Mouse (Mus musculus) liver, embryonic 13.5 days (tissue): ENCODE results near the gene Neurod1. TPM values are rescaled to one million over a fixed set of nuclear protein-coding genes. Genes with fewer than 3 reads are reported as not detected.
A peak's percentile ranks its signal among the peaks of the same experiment; 100 is the strongest.

Experiments used
- ATAC-seq: fragments of 200-750 bp; cut with Nextera tagmentation; 2 replicates; pipeline ENCODE4 v1.8.0; 2017; ENCODE audit warnings: low read depth, mild to moderate bottlenecking, moderate number of reproducible peaks, moderate library complexity
- DNase-seq: peaks from one replicate; pipeline ENCODE4 v3.0.0; 2022
- H3K27ac ChIP-seq: fragments of 300-500 bp; sonication (generic); 2 replicates; pipeline ENCODE4 v1.5.1; 2015; ENCODE audit warnings: moderate library complexity, mild to moderate bottlenecking, inconsistent platforms
- H3K27me3 ChIP-seq: fragments of 300-500 bp; sonication (generic); 2 replicates; pipeline ENCODE4 v1.6.1; 2015; ENCODE audit warnings: mild to moderate bottlenecking, inconsistent platforms
- H3K36me3 ChIP-seq: fragments of 300-500 bp; sonication (generic); 2 replicates; pipeline ENCODE4 v1.6.1; 2015; ENCODE audit warnings: mild to moderate bottlenecking, inconsistent platforms
- H3K4me1 ChIP-seq: fragments of 300-500 bp; sonication (generic); replicated peaks from 2 replicates; pipeline ENCODE4 v1.6.1; 2015; ENCODE audit warnings: inconsistent platforms
- H3K4me2 ChIP-seq: fragments of 300-500 bp; sonication (generic); 2 replicates; pipeline ENCODE4 v1.6.1; 2015; ENCODE audit warnings: inconsistent platforms, mild to moderate bottlenecking, moderate library complexity
- H3K4me3 ChIP-seq: fragments of 300-500 bp; sonication (generic); replicated peaks from 2 replicates; pipeline ENCODE4 v1.5.1; 2015; ENCODE audit warnings: mild to moderate bottlenecking, inconsistent platforms
- H3K9ac ChIP-seq: fragments of 300-500 bp; sonication (generic); 2 replicates; pipeline ENCODE4 v1.6.1; 2015; ENCODE audit warnings: mild to moderate bottlenecking, inconsistent platforms
- H3K9me3 ChIP-seq: fragments of 300-500 bp; sonication (generic); replicated peaks from 2 replicates; pipeline ENCODE4 v1.6.1; 2016; ENCODE audit warnings: inconsistent platforms
- WGBS: fragments of 180-500 bp; shearing (Covaris S2); methylation state at CpG from one replicate; pipeline ENCODE4 v1.1.7; 2015; ENCODE audit not compliant: insufficient replicate concordance; 5-methylcytosine and 5-hydroxymethylcytosine counted together
- polyA plus RNA-seq: library from polyadenylated mRNA; unstranded; fragments of >200 nt; fragmentation: Nextera tagmentation; extraction: Ambion mirVana; gene quantifications from 2 replicates; pipeline ENCODE4 v1.2.1, GENCODE M21; 2015

Gene Neurod1
- polyA plus RNA-seq, 1 experiment from 2014 or later = not detected

DNA sequence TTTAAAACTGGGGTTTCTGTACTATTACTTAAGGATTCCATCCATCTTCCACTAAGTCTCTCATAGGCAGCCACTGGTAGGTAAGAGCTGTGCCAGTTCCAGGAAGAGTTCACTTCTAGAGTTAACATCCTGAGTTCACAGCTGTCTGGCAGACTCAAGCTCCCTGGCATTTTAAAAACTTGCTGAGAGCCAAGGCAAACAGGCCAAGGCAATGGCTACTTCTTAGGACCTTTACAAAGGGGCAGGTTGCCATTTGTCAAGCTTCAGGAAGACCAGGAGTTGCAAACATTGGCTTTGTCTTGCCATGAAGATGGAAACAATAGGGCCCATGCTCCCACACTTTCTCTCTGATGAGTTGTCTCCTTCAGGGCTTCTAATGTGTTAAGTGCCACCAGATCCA is 26.5 kb downstream of the Neurod1 start:
- peaks cover 21% of the 10 kb centered on the region for H3K27me3 ChIP-seq
- H3K4me2 ChIP-seq = no peak overlapping the region
- no peak overlapping the region for H3K9ac ChIP-seq
- no peaks in the 10 kb centered on the region for H3K9me3 ChIP-seq
- H3K4me1 ChIP-seq = 0 out of 2 replicates have a peak, but pooled peaks cover 4% of the 10 kb centered on the region
- no peak overlapping the region for H3K27ac ChIP-seq
- ATAC-seq (no peak), DNase-seq (no peak)
- no peak overlapping the region for H3K4me3 ChIP-seq
- no peaks in the 10 kb centered on the region for H3K36me3 ChIP-seq

DNA sequence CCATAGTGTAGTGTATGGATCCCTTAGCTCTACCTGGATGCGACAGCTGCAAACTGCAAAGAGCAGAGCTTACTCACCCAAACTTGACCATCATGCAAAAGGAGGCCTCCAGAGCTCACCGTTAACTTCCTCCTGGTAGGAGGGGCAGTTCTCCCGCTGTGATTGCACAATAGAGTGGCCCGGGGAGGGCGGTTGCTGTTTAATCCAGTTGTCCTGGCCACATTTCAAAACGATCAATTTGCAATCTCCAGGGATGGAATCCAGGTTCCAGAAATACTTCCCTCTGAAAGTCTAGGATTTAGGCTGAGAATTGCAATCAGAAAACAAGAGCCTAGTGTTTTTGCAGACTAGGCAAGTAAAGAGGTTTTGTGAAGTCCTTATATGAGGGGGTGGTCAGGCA is 26.9 kb downstream of the Neurod1 start:
- H3K27me3 ChIP-seq = peaks cover 21% of the 10 kb centered on the region
- H3K4me1 ChIP-seq = 0 out of 2 replicates have a peak, but pooled peaks cover 4% of the 10 kb centered on the region
- H3K9ac ChIP-seq = no peak overlapping the region
- no peak overlapping the region for H3K27ac ChIP-seq
- H3K4me3 ChIP-seq = no peak overlapping the region
- no peak for DNase-seq
- H3K4me2 ChIP-seq = peak overlapping the region; percentile 68; the same call in 1 of the 2 replicates
- 8% methylated on average over 6 of the region's 6 CpGs for WGBS
- no peak for ATAC-seq
- H3K36me3 ChIP-seq = no peaks in the 10 kb centered on the region
- no peaks in the 10 kb centered on the region for H3K9me3 ChIP-seq

DNA sequence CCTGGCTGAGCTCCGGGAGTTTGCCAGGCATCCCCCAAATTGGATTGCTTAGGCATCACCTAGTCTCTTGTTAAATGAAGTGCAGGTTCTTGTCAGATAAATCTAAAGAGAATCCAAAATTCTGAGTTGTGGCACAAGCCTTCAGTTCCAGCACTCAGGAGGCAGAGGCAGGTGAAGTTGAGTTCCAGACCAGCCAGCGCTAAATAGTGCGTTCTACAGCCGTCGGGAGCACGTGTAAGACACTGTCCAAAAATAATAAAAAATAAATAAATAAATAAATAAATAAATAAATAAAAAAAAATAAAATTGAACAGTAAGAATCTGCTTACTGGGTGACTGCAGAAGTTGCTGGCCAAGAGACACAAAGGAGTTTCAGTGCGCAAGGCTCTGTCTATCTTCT is 27.4 kb downstream of the Neurod1 start:
- Histone ChIP-seq H3K27me3 (peaks cover 21% of the 10 kb centered on the region), H3K4me2 (peak overlapping the region; percentile 68), H3K9me3 (no peaks in the 10 kb centered on the region), H3K4me3 (peak overlapping the region; percentile 52), H3K4me1 (0 out of 2 replicates have a peak, but pooled peaks cover 4% of the 10 kb centered on the region), H3K27ac (no peak overlapping the region), H3K36me3 (no peaks in the 10 kb centered on the region), H3K9ac (peak overlapping the region; percentile 49; the same call in 1 of the 2 replicates)
- WGBS = 13% methylated on average over 7 of the region's 7 CpGs
- DNase-seq (no peak), ATAC-seq (no peak)

DNA sequence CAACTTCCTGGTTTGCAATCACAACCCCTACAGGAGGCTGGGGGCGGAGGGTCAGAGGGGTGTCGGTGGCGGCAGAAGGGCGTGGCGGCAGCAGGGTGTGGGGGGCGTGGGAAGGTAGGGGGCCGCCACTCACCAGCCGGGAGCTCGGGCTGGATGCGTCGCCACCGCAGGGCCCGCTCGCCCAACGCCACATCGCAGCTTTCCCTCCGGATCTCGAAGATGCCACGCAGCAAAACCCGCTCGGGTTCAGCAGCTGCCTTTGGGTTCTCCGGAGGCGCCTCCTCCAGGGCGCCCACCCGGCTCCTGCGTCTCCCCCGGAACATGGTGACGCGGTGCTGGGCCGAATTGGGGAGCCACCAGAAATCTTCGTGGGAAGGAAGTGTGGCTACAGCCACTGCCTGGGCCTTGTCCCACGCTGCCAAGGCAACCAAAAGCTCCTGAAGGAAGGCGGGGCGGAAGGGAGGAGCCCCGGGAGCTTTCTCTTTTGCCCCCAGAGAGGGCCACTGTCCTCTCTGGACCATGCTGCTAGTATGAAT is 27.9 kb downstream of the Neurod1 start:
- no peak for ATAC-seq
- 0 out of 2 replicates have a peak, but pooled peaks cover 4% of the 10 kb centered on the region for H3K4me1 ChIP-seq
- H3K27ac ChIP-seq = no peak overlapping the region
- under 1% methylated on average over 35 of the region's 35 CpGs for WGBS
- DNase-seq = no peak
- no peaks in the 10 kb centered on the region for H3K36me3 ChIP-seq
- H3K4me2 ChIP-seq = peak overlapping the region; percentile 68
- no peaks in the 10 kb centered on the region for H3K9me3 ChIP-seq
- peak overlapping the region; percentile 49 for H3K9ac ChIP-seq
- peak overlapping the region; percentile 52 for H3K4me3 ChIP-seq
- peaks cover 21% of the 10 kb centered on the region for H3K27me3 ChIP-seq

DNA sequence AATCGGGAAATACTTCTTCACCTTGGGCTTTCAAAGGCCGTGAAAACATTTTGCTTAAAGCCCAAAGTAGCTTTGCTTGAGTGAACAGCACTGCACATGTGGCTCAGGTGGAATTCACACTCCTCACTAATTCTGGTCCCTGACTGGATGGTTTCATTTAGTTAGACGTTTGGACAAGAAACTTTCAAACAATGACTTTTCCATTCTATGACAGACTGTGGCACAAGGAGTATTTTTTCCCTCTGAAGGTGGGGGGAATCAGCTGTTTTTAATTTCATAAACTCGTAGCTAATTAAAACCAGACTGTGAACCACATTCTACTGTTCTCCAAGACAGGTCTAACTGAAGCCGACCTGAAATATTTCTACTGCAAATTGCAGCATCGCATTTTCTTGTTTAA is 28.5 kb downstream of the Neurod1 start:
- Histone ChIP-seq H3K9ac (no peak overlapping the region), H3K27ac (no peak overlapping the region), H3K4me1 (0 out of 2 replicates have a peak, but pooled peaks cover 4% of the 10 kb centered on the region), H3K4me3 (no peak overlapping the region), H3K27me3 (peaks cover 21% of the 10 kb centered on the region), H3K9me3 (no peaks in the 10 kb centered on the region), H3K36me3 (no peaks in the 10 kb centered on the region), H3K4me2 (no peak overlapping the region)
- ATAC-seq = no peak
- 34% methylated on average over 6 of the region's 6 CpGs for WGBS
- no peak for DNase-seq

DNA sequence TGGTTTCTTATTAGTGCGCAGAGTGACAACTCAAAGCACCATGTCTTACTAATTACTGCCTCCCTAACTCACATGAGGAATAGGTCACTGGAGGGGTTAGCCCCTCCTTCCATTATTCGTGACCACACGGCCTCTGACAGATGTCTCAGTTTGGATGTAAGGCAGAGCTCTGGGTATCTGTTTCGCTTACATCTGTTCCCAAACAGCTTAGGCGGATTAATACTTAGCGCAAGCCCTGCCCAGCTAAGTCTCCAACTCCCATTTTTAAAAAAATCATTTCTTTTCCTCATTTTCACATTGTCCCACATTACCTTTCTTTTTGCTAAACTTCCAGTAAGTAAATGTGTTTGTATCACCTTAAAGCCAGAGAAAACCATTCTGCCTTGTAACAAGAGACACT is 34.9 kb downstream of the Neurod1 start:
- Histone ChIP-seq H3K9ac (no peak overlapping the region), H3K9me3 (no peaks in the 10 kb centered on the region), H3K36me3 (no peaks in the 10 kb centered on the region), H3K27ac (no peak overlapping the region), H3K4me3 (no peak overlapping the region), H3K4me2 (no peak overlapping the region), H3K27me3 (no peaks in the 10 kb centered on the region), H3K4me1 (no peaks in the 10 kb centered on the region)
- no peak for DNase-seq
- ATAC-seq = no peak
- 66% methylated on average over 6 of the region's 6 CpGs for WGBS

DNA sequence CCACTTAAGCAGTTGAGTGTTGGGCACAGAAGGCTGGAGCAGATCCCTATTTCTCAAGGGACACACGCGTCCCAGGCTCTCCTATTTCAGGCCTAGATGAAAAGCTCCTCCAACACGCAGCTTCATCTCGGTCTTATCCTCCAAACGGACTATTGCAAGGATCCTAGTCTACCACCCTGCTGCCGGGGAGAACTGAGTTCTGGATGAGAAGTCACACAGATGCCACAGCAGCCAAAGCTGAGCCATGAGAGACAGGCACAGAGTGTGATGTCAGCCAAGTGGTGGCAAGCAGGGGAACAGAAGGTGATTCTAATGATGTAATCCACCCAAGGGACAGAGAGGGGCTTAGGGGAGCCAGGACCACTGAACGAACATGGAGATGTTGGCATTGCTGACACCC is 42.0 kb downstream of the Neurod1 start:
- Histone ChIP-seq H3K36me3 (no peaks in the 10 kb centered on the region), H3K9me3 (no peaks in the 10 kb centered on the region), H3K4me3 (no peak overlapping the region), H3K27me3 (no peaks in the 10 kb centered on the region), H3K4me1 (no peaks in the 10 kb centered on the region), H3K9ac (no peak overlapping the region), H3K27ac (no peak overlapping the region), H3K4me2 (no peak overlapping the region)
- 70% methylated on average over 7 of the region's 7 CpGs for WGBS
- DNase-seq (no peak), ATAC-seq (no peak)

DNA sequence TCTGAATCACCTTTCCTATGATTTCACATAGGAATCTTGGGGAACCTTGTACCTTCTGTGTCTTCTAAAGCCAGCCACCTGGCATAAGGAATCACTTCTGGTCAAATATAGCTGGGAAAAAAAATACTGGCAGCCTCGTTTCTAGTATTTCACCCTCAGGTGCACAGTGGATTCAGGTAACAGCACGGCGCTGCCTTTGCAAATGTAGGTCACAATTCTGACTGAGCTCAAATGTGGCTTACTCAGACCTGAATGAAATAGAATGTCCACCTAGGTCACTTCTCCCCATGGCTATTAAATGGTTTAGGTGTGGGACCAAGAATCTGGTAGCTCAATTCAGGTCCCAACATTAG is 45.7 kb downstream of the Neurod1 start:
- Histone ChIP-seq H3K9ac (no peak overlapping the region), H3K4me3 (no peak overlapping the region), H3K9me3 (no peaks in the 10 kb centered on the region), H3K27ac (no peak overlapping the region), H3K4me1 (no peaks in the 10 kb centered on the region), H3K36me3 (no peaks in the 10 kb centered on the region), H3K4me2 (no peak overlapping the region), H3K27me3 (no peaks in the 10 kb centered on the region)
- WGBS = 68% methylated on average over 3 of the region's 3 CpGs
- DNase-seq (no peak), ATAC-seq (no peak)

DNA sequence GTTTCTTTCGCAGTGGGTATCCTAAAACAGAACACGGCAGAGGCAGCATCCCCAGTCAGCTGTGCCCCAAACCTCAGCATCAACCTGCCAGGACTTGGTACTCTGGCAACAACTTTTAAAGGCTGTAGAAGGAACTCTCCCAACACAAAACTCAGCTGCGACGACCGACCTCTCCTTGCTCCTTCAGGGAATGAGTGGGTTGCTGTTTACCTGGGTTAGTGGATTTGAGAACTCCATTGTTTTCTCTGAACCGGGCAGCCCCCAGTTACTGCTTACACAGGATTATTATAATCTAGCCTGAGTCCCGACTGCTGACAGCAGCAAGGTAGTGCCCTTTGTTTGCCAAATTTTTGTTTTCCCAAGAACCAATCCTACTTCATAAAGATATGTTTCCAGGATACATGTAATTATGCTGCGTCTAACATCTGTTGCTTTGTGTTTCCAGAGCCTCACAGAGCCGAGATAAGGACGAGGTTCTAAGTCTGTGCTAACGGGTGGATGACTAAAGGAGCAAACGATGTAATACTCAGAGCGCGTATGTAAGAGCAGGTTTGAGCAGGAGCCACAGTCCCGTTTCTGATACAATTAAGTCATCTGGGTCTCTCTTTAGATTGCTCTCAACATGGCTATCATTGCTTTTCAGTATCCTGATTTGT is 46.2 kb downstream of the Neurod1 start:
- Histone ChIP-seq H3K27me3 (no peaks in the 10 kb centered on the region), H3K4me2 (no peak overlapping the region), H3K36me3 (no peaks in the 10 kb centered on the region), H3K9ac (no peak overlapping the region), H3K4me1 (no peaks in the 10 kb centered on the region), H3K27ac (no peak overlapping the region), H3K4me3 (no peak overlapping the region), H3K9me3 (no peaks in the 10 kb centered on the region)
- ATAC-seq (no peak), DNase-seq (no peak)
- WGBS = 54% methylated on average over 15 of the region's 15 CpGs

DNA sequence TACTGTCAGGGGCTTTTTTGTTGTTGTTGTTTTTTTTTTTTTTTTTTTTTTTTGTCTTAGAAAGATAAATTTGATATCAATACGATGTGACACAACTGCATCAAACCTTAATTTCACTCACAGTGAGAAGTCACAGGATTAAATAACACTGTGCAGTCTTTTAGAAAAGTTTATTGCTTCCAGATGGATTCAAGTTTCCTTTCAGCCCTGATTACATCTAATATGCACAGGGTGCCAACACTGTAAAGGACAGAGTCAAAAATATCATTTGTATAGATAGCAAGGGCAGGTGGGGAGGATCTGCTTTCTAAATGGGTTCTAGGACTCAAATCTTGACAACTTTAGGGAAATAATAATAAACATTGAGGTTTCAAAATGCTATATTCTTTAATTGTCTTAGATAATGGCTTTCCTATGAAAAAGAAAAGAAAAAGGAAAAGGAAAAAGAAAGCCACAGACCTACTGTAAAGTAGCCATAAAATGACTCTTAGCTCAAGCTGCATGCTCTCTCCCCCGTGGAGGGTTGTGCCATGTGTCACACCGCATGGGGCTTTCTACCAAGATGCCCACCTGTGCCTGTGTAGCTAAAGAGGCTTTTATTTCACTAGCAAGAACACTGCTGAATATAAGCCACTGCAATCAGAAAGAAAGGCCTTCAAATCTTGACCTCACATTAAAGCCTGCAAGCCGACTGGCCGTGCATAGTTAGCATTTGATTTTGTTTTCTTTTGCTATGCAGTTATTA is 50.7 kb downstream of the Neurod1 start:
- no peak for ATAC-seq
- no peaks in the 10 kb centered on the region for H3K4me1 ChIP-seq
- H3K27ac ChIP-seq = no peak overlapping the region
- no peak overlapping the region for H3K9ac ChIP-seq
- no peak overlapping the region for H3K4me2 ChIP-seq
- no peaks in the 10 kb centered on the region for H3K9me3 ChIP-seq
- no peaks in the 10 kb centered on the region for H3K36me3 ChIP-seq
- WGBS = 69% methylated on average over 5 of the region's 5 CpGs
- H3K27me3 ChIP-seq = no peaks in the 10 kb centered on the region
- DNase-seq = no peak
- no peak overlapping the region for H3K4me3 ChIP-seq
